Mouse (Mus musculus) gastrocnemius, adult 2 months (tissue): Measurements from ENCODE around the gene Art3. TPM values are rescaled to one million over a fixed set of nuclear protein-coding genes. Genes with fewer than 3 reads are reported as not detected.
A peak's percentile ranks its signal among the peaks of the same experiment; 100 is the strongest.

Experiments used
- DNase-seq: peaks from one replicate; pipeline ENCODE4 v3.0.0; 2022
- H3K27ac ChIP-seq: fragments of 200-600 bp; 2 replicates; pipeline ENCODE4 v1.8.1; 2022; ENCODE audit warnings: mild to moderate bottlenecking
- H3K4me3 ChIP-seq: fragments of 200-600 bp; 2 replicates; pipeline ENCODE4 v1.8.1; 2022; ENCODE audit warnings: mild to moderate bottlenecking, moderate library complexity
- CTCF ChIP-seq: fragments of 200-600 bp; IDR thresholded peaks from 2 replicates; pipeline ENCODE4 v1.8.1; 2022; ENCODE audit warnings: antibody characterized with exemption, mild to moderate bottlenecking, moderate library complexity
- intact Hi-C: fragments of 180-260 bp; cut with DNase I; formaldehyde crosslinking; loops from one replicate; pipeline ENCODE4 v1.15.1; 2025
- total RNA-seq, 2 experiments: library from RNA; stranded (reverse); gene quantifications; 2 replicates each; pipeline ENCODE4 v1.2.3; 2021

The Art3 gene
- total RNA-seq, 2 experiments from 2014 or later = 394 to 399 TPM

DNA sequence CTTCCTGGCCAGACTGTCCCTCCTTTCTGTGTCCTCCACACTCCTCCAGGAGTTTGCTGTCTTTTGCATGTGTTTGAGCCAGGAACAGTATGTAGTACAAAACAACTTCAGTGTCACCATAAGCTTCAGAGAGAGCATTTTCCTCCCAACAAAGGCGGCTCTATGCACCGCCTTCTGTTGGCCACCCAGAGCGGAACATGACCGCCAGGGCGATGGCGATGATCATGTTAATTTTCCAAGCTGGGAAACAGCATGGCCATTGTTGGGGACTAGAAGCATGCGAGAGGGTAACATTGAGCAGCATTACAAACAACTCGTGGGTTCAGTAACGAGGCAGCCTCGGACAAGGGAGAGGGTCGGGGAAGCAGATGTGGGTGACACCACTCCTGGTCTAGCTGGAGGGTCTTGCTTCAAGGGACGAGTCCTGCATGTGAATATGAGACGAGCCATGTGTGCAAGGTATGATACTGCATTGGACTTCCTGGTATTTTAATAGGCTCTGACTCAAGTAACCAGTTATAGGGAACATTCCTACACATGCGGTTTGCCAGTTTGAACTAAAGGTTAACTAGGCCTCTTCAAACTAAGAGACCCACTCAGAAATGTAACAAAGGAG is 39.8 kb downstream of the Art3 start:
- DNase-seq = no peak
- intact Hi-C loops = no loop called here
- H3K4me3 ChIP-seq = no peak overlapping the region; the same call in 1 of the 2 replicates
- H3K27ac ChIP-seq = peak overlapping the region; percentile 29
- no peak for TF ChIP-seq CTCF

DNA sequence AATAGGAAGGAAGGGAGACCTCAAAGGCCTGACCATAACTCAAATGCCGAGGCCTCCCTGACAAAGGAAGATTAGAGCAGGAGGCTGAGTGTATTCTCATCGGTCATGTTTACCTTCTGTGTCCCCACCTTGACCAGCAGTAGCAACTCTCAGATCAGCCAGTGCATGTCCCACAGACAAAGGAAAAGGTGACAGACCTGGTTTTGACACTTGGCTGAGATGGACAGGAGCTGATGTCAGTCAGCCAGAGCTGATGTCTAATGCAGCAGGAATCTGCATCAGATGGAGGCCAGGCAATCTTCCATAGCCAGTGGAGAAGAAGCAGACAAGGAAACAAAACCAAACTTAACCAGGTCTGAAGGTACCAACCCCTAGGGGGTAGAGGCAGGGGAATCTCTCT is 41.0 kb downstream of the Art3 start:
- DNase-seq = no peak
- no peak for TF ChIP-seq CTCF
- H3K4me3 ChIP-seq = no peak overlapping the region; the same call in 1 of the 2 replicates

GRCm38 (mm10) chr5:92374721-92375142 is 43.1 kb downstream of the Art3 start:
- peak; percentile 27; the same call in 1 of the 2 replicates for TF ChIP-seq CTCF
- intact Hi-C loops = no loop called here
- Histone ChIP-seq H3K27ac (peak overlapping the region; percentile 83), H3K4me3 (peak overlapping the region; percentile 32; the same call in 1 of the 2 replicates)
- DNase-seq = no peak

More for the DNA sequence above, 41.0 kb downstream of the Art3 start:
- intact Hi-C loops = no loop called here
- peak overlapping the region; percentile 29 for H3K27ac ChIP-seq

- no peak for TF ChIP-seq CTCF
- peak overlapping the region; percentile 32 for H3K4me3 ChIP-seq
- intact Hi-C loops = no loop called here
- peak overlapping the region; percentile 83 for H3K27ac ChIP-seq
- no peak for DNase-seq
These were observed 43.7 kb downstream of the Art3 start for GRCm38 (mm10) chr5:92375368-92375767.

DNA sequence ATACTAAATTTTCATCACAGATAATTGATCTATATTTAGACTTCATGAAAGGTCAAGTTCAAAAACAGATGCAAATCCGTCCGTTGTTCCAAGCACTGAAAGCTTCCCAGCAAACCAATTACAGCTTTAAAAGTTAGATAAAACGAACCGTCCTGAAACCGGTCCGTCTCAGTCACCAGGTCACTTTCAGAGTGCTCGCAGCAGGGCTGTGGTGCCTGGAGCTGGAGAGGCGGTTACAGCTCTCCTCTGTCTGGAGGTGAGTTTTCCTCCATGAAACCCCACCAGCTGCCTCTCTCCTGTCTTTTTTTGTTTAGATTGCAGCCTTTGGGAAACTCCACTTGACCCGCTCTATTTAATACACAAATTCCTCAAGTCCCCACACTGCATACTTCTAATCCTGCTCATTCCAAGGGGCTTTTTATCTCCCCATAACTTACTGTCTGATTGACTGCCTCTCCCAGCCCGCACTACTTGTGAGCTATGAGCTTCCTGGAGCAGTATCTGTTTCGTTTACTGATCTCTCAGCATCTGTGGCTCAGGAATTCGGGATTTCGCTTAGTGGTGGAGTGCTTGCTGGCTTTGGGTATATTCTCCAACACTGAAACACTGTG is 45.3 kb downstream of the Art3 start:
- DNase-seq = no peak
- intact Hi-C loops = no loop called here
- no peak for TF ChIP-seq CTCF
- Histone ChIP-seq H3K27ac (peak overlapping the region; percentile 83), H3K4me3 (peak overlapping the region; percentile 63)

- DNase-seq = peak; percentile 77
- intact Hi-C loops = loop anchor here (1.0 kb wide), 1 partner anchor 69 kb away; no protein-coding TSS in a partner anchor
- peak; percentile 90 for TF ChIP-seq CTCF
- Histone ChIP-seq H3K27ac (0 out of 2 replicates have a peak overlapping the region, but pooled peaks have one; percentile 5), H3K4me3 (no peak overlapping the region)
These were observed 50.1 kb downstream of the Art3 start for GRCm38 (mm10) chr5:92381550-92382348.

DNA sequence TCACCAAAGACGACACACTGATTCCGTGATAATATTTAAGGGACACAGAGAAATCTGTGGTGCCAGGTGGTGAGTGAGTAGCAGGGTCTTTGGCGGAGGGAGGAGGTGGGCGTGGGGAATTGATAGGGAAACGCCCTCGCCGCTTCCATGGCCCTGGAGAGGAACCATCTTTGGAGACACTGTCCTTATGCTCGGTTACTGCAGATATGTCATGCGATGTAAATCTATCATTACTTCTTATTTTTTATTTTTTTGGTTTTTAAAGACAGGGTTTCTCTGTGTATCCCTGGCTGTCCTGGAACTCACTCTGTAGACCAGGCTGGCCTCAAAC is 50.7 kb downstream of the Art3 start:
- intact Hi-C loops = no loop called here
- 0 out of 2 replicates have a peak overlapping the region, but pooled peaks have one; percentile 5 for H3K27ac ChIP-seq

DNA sequence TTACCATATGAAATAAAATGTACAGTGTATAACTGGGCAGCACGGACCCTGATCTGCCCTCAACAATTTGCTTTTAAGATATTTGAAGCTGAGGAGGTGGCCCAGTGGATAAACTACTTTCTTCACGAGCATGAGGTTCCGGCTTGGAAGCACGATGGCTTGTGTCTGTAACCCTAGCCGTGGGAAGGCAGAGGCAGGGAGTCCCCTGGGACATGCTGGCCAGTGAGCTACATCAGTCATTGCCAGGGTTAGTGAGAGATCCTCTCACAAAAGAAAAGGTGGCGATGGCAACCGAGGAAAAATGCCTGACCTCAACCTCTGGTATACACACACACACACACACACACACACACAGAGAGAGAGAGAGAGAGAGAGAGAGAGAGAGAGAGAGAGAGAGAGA is 52.1 kb downstream of the Art3 start:
- intact Hi-C loops = no loop called here
- peak overlapping the region; percentile 15; the same call in 1 of the 2 replicates for H3K4me3 ChIP-seq
- no peak for TF ChIP-seq CTCF
- peak overlapping the region; percentile 70 for H3K27ac ChIP-seq
- peak; percentile 86 for DNase-seq

More for the DNA sequence above, 50.7 kb downstream of the Art3 start:
- TF ChIP-seq CTCF = no peak
- no peak overlapping the region for H3K4me3 ChIP-seq
- no peak for DNase-seq

DNA sequence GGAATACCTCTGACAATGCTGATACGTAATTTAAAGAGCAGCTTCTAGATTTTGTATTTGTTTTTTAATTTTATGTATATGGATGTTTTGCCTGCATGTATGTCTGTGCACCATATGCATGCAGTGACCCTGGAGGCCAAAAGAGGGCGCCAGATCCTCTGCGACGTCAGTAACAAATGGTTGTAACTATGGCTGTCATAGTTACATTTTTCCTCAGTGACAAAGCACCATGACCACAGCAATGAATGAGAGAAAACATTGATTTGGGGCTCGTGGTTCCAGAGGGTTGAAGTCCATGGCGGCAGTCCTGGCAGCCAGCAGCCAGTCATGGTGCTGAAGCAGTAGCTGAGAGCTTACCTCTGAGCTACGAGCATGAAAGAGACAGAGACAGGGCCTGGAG is 53.2 kb downstream of the Art3 start:
- H3K27ac ChIP-seq = peak overlapping the region; percentile 13
- no peak for DNase-seq
- peak; percentile 69 for TF ChIP-seq CTCF
- no peak overlapping the region for H3K4me3 ChIP-seq
- intact Hi-C loops = no loop called here

DNA sequence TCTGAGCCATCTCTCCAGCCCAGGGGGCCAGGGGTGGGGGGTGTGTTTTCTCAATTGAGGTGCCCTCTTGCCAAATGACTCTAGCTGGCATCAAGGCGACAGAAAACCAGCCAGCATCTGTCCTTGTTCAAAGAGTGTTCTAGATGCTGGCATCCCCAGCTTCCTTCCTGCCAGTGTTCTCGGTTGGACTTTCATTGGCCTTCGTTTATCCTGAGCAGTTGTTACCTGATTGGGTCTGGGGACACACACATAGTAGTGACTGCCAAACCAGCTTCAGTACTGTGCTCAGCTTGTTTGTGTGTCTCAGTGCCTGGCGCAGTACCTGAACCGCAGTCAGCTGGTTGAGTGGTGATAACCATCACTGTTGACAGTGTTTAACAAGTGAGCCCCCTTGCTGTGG is 54.5 kb downstream of the Art3 start:
- Histone ChIP-seq H3K4me3 (no peak overlapping the region), H3K27ac (peak overlapping the region; percentile 91)
- intact Hi-C loops = no loop called here
- no peak for DNase-seq
- no peak for TF ChIP-seq CTCF

GRCm38 (mm10) chr5:92386643-92387042 is 55.0 kb downstream of the Art3 start:
- H3K27ac ChIP-seq = peak overlapping the region; percentile 91
- intact Hi-C loops = no loop called here
- peak; percentile 77 for DNase-seq
- H3K4me3 ChIP-seq = peak overlapping the region; percentile 68
- peak; percentile 56 for TF ChIP-seq CTCF

DNA sequence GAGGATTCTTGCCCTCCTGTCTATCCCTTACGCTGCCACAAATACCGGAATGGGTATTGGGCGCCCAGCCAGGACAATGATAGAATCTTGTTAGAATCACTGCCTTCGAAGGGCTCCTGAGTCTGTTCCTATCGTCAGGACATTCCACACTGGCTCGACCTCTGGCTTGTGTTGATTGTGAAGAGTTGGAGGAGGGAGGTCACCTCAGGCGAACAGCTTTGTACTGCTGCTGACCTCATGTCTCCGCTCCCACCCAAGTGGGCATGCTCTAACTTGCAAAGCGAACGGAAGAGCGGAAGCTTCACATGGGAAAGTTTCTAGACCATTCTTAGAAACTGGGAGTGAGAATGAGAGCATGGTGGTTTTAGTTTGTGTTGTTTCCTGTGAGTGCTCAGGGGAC is 55.8 kb downstream of the Art3 start:
- intact Hi-C loops = no loop called here
- peak; percentile 73 for DNase-seq
- Histone ChIP-seq H3K27ac (peak overlapping the region; percentile 91), H3K4me3 (peak overlapping the region; percentile 68)
- no peak for TF ChIP-seq CTCF

GRCm38 (mm10) chr5:92389977-92390376 is 58.4 kb downstream of the Art3 start:
- DNase-seq = no peak
- intact Hi-C loops = no loop called here
- no peak for TF ChIP-seq CTCF
- Histone ChIP-seq H3K4me3 (peak overlapping the region; percentile 68), H3K27ac (peak overlapping the region; percentile 91)
